In genomic region chr19:5954031-5954710, GRCm38 (mm10) we compare ENCODE assay signal across 21 mouse cellular contexts. TPM values are rescaled to one million over a fixed set of nuclear protein-coding genes. Genes with fewer than 3 reads are reported as not detected.
A peak's percentile ranks its signal among the peaks of the same experiment; 100 is the strongest.
DNase-seq lines count a peak whose midpoint lies in the region; ATAC-seq and TF ChIP-seq lines count a peak whose summit lies in the region.
"Had no signal": no experiment of that assay in that cellular context is flagged by ENCODE, and none has a peak within 500 bp of the region (broad histone marks: within the 10 kb centered on the region; RNA-seq: fewer than 3 reads in every experiment).

No protein-coding gene starts in this region.

- peaks cover 26% of the 10 kb centered on the region for H3K36me3 ChIP-seq in kidney, embryonic 16.5 days (ENCODE audit: insufficient read depth, low read length)
- peaks cover 4% of the 10 kb centered on the region for H3K36me3 ChIP-seq in stomach, postnatal 0 days (ENCODE audit: control insufficient read depth, insufficient read depth, low read length)
- H3K36me3 ChIP-seq in forebrain, embryonic 16.5 days (ENCODE audit: control insufficient read depth, insufficient read depth), result peaks cover 4% of the 10 kb centered on the region; the same call in 1 of the 2 replicates

- H3K9ac ChIP-seq in kidney, embryonic 16.5 days (replicated peaks; ENCODE audit: low read length), result peak overlapping the region; percentile 47
- no peak overlapping the region for H3K9ac ChIP-seq in stomach, postnatal 0 days (ENCODE audit: low read length)
- H3K9ac ChIP-seq in forebrain, embryonic 16.5 days (replicated peaks; ENCODE audit: low read depth, low read length), result no peak overlapping the region
- H3K9ac ChIP-seq: liver, embryonic 15.5 days; neural tube, embryonic 15.5 days had no signal

- intact Hi-C loops in gastrocnemius, adult 2 months (cut with DNase I), result no loop called here

- no peak for TF ChIP-seq CTCF in gastrocnemius, adult 2 months (IDR thresholded peaks at IDR 0.05)
- TF ChIP-seq CTCF in stomach, postnatal 0 days (IDR thresholded peaks at IDR 0.05; ENCODE audit: low read depth), result no peak

- DNase-seq in gastrocnemius, adult 2 months, result no peak
- no peak for DNase-seq in gastrocnemius, postnatal 10 days
- DNase-seq in testis, postnatal 10 days (ENCODE audit: low spot score), result peak; percentile 53
- no peak for DNase-seq in testis, postnatal 14 days (ENCODE audit: low spot score)
- DNase-seq in stomach, postnatal 0 days (ENCODE audit: low spot score), result no peak
- DNase-seq in ovary, postnatal 14 days (ENCODE audit: low spot score), result no peak
- DNase-seq: B cell, adult 2 months; cerebellum, adult 11 months; lung, postnatal 4 days; right cerebral cortex, adult 18-20 months had no signal

- ATAC-seq in kidney, embryonic 16.5 days (ENCODE audit: low FRiP score, low TSS enrichment), result no peak
- no peak for ATAC-seq in stomach, postnatal 0 days (ENCODE audit: low FRiP score, low TSS enrichment)
- no peak for ATAC-seq in forebrain, embryonic 16.5 days
- ATAC-seq: hindbrain, embryonic 16.5 days; midbrain, embryonic 16.5 days had no signal

- TF ChIP-seq EP300 in stomach, postnatal 0 days (optimal IDR thresholded peaks at IDR 0.05), result no peak

- H3K4me3 ChIP-seq in gastrocnemius, adult 2 months, result no peak overlapping the region
- H3K4me3 ChIP-seq in kidney, embryonic 16.5 days (ENCODE audit: low read length), result no peak overlapping the region
- H3K4me3 ChIP-seq in stomach, postnatal 0 days (ENCODE audit: low read depth, low read length), result no peak overlapping the region
- no peak overlapping the region for H3K4me3 ChIP-seq in forebrain, embryonic 16.5 days (replicated peaks; ENCODE audit: low read length)
- H3K4me3 ChIP-seq: liver, embryonic 15.5 days; neural tube, embryonic 15.5 days had no signal

- 32% methylated on average over 22 of the region's 22 CpGs for WGBS in kidney, embryonic 16.5 days
- 73% methylated on average over 22 of the region's 22 CpGs for WGBS in stomach, postnatal 0 days
- WGBS in forebrain, embryonic 16.5 days, result 91% methylated on average over 22 of the region's 22 CpGs

- H3K4me2 ChIP-seq in kidney, embryonic 16.5 days (replicated peaks; ENCODE audit: low read depth, low read length), result 0 out of 2 replicates have a peak overlapping the region, but pooled peaks have one; percentile 3
- no peak overlapping the region for H3K4me2 ChIP-seq in stomach, postnatal 0 days (replicated peaks; ENCODE audit: low read depth)
- H3K4me2 ChIP-seq in forebrain, embryonic 16.5 days (ENCODE audit: low read length), result no peak overlapping the region
- H3K4me2 ChIP-seq: liver, embryonic 15.5 days; neural tube, embryonic 15.5 days had no signal

- peak overlapping the region; percentile 85 for H3K27ac ChIP-seq in gastrocnemius, adult 2 months
- peak overlapping the region; percentile 57 for H3K27ac ChIP-seq in kidney, embryonic 16.5 days (ENCODE audit: low read length)
- H3K27ac ChIP-seq in stomach, postnatal 0 days (replicated peaks), result peak overlapping the region; percentile 86
- H3K27ac ChIP-seq in forebrain, embryonic 16.5 days (ENCODE audit: low read length), result no peak overlapping the region
- H3K27ac ChIP-seq: liver, embryonic 15.5 days; neural tube, embryonic 15.5 days had no signal

- no peaks in the 10 kb centered on the region for H3K9me3 ChIP-seq in kidney, embryonic 16.5 days (ENCODE audit: low read length)
- no peaks in the 10 kb centered on the region for H3K9me3 ChIP-seq in stomach, postnatal 0 days (ENCODE audit: control insufficient read depth, low read length)
- H3K9me3 ChIP-seq in forebrain, embryonic 16.5 days (ENCODE audit: control insufficient read depth, low read length), result no peaks in the 10 kb centered on the region
- H3K9me3 ChIP-seq: G1E; liver, embryonic 15.5 days; neural tube, embryonic 15.5 days had no signal

- H3K27me3 ChIP-seq in kidney, embryonic 16.5 days (ENCODE audit: insufficient read depth, low read length), result no peaks in the 10 kb centered on the region
- no peaks in the 10 kb centered on the region for H3K27me3 ChIP-seq in stomach, postnatal 0 days (ENCODE audit: control insufficient read depth, insufficient read depth, low read length)
- H3K27me3 ChIP-seq in forebrain, embryonic 16.5 days (replicated peaks; ENCODE audit: control insufficient read depth, insufficient read depth, low read length), result no peaks in the 10 kb centered on the region
- H3K27me3 ChIP-seq: liver, embryonic 15.5 days; neural tube, embryonic 15.5 days had no signal

- H3K4me1 ChIP-seq in kidney, embryonic 16.5 days (ENCODE audit: insufficient read depth, low read length), result peaks cover 44% of the 10 kb centered on the region
- no peaks in the 10 kb centered on the region for H3K4me1 ChIP-seq in stomach, postnatal 0 days (replicated peaks; ENCODE audit: control insufficient read depth, insufficient read depth)
- H3K4me1 ChIP-seq in forebrain, embryonic 16.5 days (replicated peaks; ENCODE audit: control insufficient read depth, insufficient read depth, low read length), result no peaks in the 10 kb centered on the region

RNA-seq across cellular contexts. Expression of gene Pola2, which starts 9.8 kb away (rescaled TPM):
- total RNA-seq in gastrocnemius, adult 2 months (2021), result 1 to 10 TPM; 8.9 to 9.2 TPM
- 10 to 100 TPM; 13.7 to 18.7 TPM for total RNA-seq in gastrocnemius, postnatal 10 days (2021)
- 77.7 and 82.1 TPM in 2 replicates for polyA plus RNA-seq in kidney, embryonic 16.5 days (2015; fragmentation: Nextera tagmentation; extraction: Ambion mirVana)
- 20.4 and 21.2 TPM in 2 replicates for polyA plus RNA-seq in stomach, postnatal 0 days (2015; fragmentation: Nextera tagmentation; extraction: Ambion mirVana)
- polyA plus RNA-seq in forebrain, embryonic 16.5 days (2015; fragmentation: Nextera tagmentation; extraction: Ambion mirVana), result 31.9 and 34.2 TPM in 2 replicates

RNA-seq across cellular contexts. Expression of gene Cdc42ep2, which starts 29.6 kb away (rescaled TPM):
- total RNA-seq in gastrocnemius, adult 2 months (2021), result 10 to 100 TPM in 1 of 2 experiments, 1 to 10 TPM in 1; 8.2 to 14.3 TPM
- total RNA-seq in gastrocnemius, postnatal 10 days (2021), result 10 to 100 TPM; 16.6 to 20.9 TPM
- polyA plus RNA-seq in kidney, embryonic 16.5 days (2015; fragmentation: Nextera tagmentation; extraction: Ambion mirVana), result 16.5 and 17.3 TPM in 2 replicates
- 7.9 and 8.1 TPM in 2 replicates for polyA plus RNA-seq in stomach, postnatal 0 days (2015; fragmentation: Nextera tagmentation; extraction: Ambion mirVana)
- polyA plus RNA-seq in forebrain, embryonic 16.5 days (2015; fragmentation: Nextera tagmentation; extraction: Ambion mirVana), result 11.1 and 12.4 TPM in 2 replicates

RNA-seq across cellular contexts. Expression of gene Slc22a20, which starts 31.8 kb away (rescaled TPM):
- not detected for total RNA-seq in gastrocnemius, adult 2 months (2021)
- total RNA-seq in gastrocnemius, postnatal 10 days (2021), result not detected
- polyA plus RNA-seq in kidney, embryonic 16.5 days (2015; fragmentation: Nextera tagmentation; extraction: Ambion mirVana), result not detected in 2 replicates
- not detected in 2 replicates for polyA plus RNA-seq in stomach, postnatal 0 days (2015; fragmentation: Nextera tagmentation; extraction: Ambion mirVana)
- not detected in 2 replicates for polyA plus RNA-seq in forebrain, embryonic 16.5 days (2015; fragmentation: Nextera tagmentation; extraction: Ambion mirVana)
- total RNA-seq: G1E; gastrocnemius, adult 18-20 months; layer of hippocampus, adult 8-10 months; left cerebral cortex, postnatal 25 days had no signal
- polyA plus RNA-seq: G1E; heart, embryonic 16.5 days; hindbrain, embryonic 16.5 days; midbrain, embryonic 16.5 days; neural tube, embryonic 15.5 days had no signal

RNA-seq across cellular contexts. Expression of gene Dpf2, which starts 41.4 kb away (rescaled TPM):
- 10 to 100 TPM; 87.8 to 88.4 TPM for total RNA-seq in gastrocnemius, adult 2 months (2021)
- 10 to 100 TPM; 86.8 to 90.9 TPM for total RNA-seq in gastrocnemius, postnatal 10 days (2021)
- 185 and 188 TPM in 2 replicates for polyA plus RNA-seq in kidney, embryonic 16.5 days (2015; fragmentation: Nextera tagmentation; extraction: Ambion mirVana)
- 47.0 and 54.9 TPM in 2 replicates for polyA plus RNA-seq in stomach, postnatal 0 days (2015; fragmentation: Nextera tagmentation; extraction: Ambion mirVana)
- 124 and 126 TPM in 2 replicates for polyA plus RNA-seq in forebrain, embryonic 16.5 days (2015; fragmentation: Nextera tagmentation; extraction: Ambion mirVana)
